Mouse (Mus musculus): ENCODE measurements at regions not wholly inside any gene's neighbourhood (a gene's known extent, or its start where the extent isn't known, plus 50 kb on each side); places are given as distances from the start of the nearest gene placed in this dataset.

DNA sequence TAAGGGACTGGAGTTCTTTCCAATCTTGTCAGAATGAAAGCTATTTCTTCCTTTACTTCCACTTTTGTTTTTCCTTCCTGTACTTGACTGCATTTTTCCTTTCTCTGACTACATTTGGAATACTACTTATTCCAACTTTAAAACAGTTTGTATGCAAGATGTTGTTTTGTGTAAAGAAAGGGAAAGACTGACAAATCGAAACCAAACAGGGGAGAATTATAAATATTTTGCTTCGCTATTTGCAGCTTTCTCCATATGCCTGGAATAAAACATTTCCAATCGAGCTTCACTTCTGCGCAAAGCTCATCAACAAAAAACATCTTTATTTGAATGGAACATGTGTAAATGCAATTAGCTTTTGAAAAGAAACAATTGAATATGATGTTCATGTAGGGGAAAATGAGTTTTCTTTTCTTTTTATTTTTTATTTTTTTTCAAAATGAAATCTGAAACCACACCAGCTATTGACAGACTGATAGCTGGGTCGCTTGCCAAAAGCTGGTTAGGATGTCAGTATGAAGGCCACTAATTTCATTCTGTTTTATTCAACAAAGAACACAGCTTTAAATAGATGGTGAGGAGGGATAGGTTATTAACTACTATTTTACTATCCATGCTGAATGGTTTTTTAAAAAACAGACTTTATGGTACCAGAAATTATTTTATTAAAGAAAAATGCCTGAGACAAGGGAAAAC, 102.7 kb downstream of the Rpl36a-ps1 start:
- H3K36me3 ChIP-seq (ENCODE audit: insufficient read depth, low read length): no peaks in the 10 kb centered on the region
- no peaks in the 10 kb centered on the region for H3K27me3 ChIP-seq (ENCODE audit: insufficient read depth, low read length)
- no peak overlapping the region for H3K4me3 ChIP-seq (replicated peaks; ENCODE audit: low read length)
- H3K9me3 ChIP-seq (ENCODE audit: low read length): no peaks in the 10 kb centered on the region
- H3K4me1 ChIP-seq (replicated peaks; ENCODE audit: low read depth, low read length): no peaks in the 10 kb centered on the region
- TF ChIP-seq NANOG (IDR thresholded peaks at IDR 0.05; ENCODE audit: borderline replicate concordance, low read length): no peak
- no peak for TF ChIP-seq CTCF (conservative IDR thresholded peaks at IDR 0.05; ENCODE audit: low read length)
- no peak for TF ChIP-seq POU5F1 (IDR thresholded peaks at IDR 0.05; ENCODE audit: borderline replicate concordance, low read length)

DNA sequence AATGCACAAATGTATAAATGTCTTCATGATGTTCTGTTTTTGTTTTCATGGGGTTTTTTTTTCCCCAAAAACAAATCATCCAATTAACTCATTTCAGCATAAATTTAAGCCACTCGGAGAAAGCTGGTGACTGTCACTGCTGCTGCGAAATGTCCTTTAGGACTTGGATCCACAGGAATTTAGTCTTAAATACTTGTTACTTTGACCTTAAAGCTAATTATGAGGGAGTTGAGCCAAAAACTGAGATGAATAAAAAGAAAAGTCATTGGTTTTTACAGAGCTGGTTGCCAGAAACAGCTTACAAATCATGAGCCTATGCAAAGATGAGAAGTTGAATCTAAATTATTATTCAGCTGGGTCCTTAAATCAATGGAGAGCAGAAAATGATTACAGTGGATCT, 106.5 kb downstream of the Rpl36a-ps1 start:
- no peak for TF ChIP-seq NANOG (IDR thresholded peaks at IDR 0.05; ENCODE audit: borderline replicate concordance, low read length)
- TF ChIP-seq POU5F1 (IDR thresholded peaks at IDR 0.05; ENCODE audit: borderline replicate concordance, low read length): no peak
- TF ChIP-seq CTCF (conservative IDR thresholded peaks at IDR 0.05; ENCODE audit: low read length): no peak
- no peak overlapping the region for H3K4me3 ChIP-seq (replicated peaks; ENCODE audit: low read length)
- no peaks in the 10 kb centered on the region for H3K9me3 ChIP-seq (ENCODE audit: low read length)
- H3K27me3 ChIP-seq (ENCODE audit: insufficient read depth, low read length): no peaks in the 10 kb centered on the region
- H3K4me1 ChIP-seq (replicated peaks; ENCODE audit: low read depth, low read length): no peaks in the 10 kb centered on the region
- H3K36me3 ChIP-seq (ENCODE audit: insufficient read depth, low read length): no peaks in the 10 kb centered on the region

DNA sequence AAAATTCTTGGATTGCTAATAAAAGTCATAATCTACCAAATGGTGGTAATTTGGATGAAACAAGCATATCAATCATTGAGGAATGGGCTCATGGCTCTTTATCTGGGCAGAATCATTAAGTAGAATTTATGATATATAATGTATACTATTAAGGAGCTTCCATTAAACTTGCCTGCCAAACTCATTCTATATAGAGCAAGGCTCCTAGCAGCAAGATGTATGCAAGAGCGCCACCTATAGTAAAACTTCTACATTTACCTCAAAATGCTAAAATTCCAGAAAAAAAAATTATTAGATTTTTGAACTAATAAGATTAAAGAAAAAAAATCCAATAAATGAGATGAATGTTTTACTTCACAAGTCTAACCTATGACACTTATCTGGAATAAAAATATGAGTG, 107.1 kb downstream of the Rpl36a-ps1 start:
- Histone ChIP-seq H3K4me3 (replicated peaks; ENCODE audit: low read length) (no peak overlapping the region), H3K4me1 (replicated peaks; ENCODE audit: low read depth, low read length) (no peaks in the 10 kb centered on the region), H3K27me3 (ENCODE audit: insufficient read depth, low read length) (no peaks in the 10 kb centered on the region), H3K9me3 (ENCODE audit: low read length) (no peaks in the 10 kb centered on the region), H3K36me3 (ENCODE audit: insufficient read depth, low read length) (no peaks in the 10 kb centered on the region)
- peak; percentile 39 for TF ChIP-seq CTCF (conservative IDR thresholded peaks at IDR 0.05; ENCODE audit: low read length)
- TF ChIP-seq NANOG (IDR thresholded peaks at IDR 0.05; ENCODE audit: borderline replicate concordance, low read length): no peak
- TF ChIP-seq POU5F1 (IDR thresholded peaks at IDR 0.05; ENCODE audit: borderline replicate concordance, low read length): no peak

DNA sequence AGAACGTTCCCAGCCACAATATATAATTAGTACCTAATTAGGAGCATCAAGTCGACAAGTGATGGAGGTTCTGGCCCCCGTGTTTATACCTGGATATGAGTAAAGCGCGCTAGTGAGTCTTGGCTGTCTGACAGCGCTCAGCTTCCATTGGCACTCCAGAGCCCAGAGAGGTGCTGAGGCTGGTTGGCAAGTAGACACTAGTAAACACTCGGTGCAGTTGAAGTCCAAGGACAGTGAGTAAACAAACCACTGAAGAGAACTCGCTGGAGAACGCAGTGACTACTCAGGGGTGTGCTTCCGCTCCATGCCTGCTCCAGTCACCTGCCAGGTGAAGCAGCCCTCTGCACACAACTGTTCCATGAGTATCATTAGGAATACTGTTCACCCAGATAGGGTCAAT, 111.5 kb downstream of the Rpl36a-ps1 start:
- H3K27me3 ChIP-seq (ENCODE audit: insufficient read depth, low read length): no peaks in the 10 kb centered on the region
- TF ChIP-seq POU5F1 (IDR thresholded peaks at IDR 0.05; ENCODE audit: borderline replicate concordance, low read length) (no peak), NANOG (IDR thresholded peaks at IDR 0.05; ENCODE audit: borderline replicate concordance, low read length) (no peak), CTCF (conservative IDR thresholded peaks at IDR 0.05; ENCODE audit: low read length) (no peak)
- no peaks in the 10 kb centered on the region for H3K4me1 ChIP-seq (replicated peaks; ENCODE audit: low read depth, low read length)
- no peak overlapping the region for H3K4me3 ChIP-seq (replicated peaks; ENCODE audit: low read length)
- H3K36me3 ChIP-seq (ENCODE audit: insufficient read depth, low read length): no peaks in the 10 kb centered on the region
- H3K9me3 ChIP-seq (ENCODE audit: low read length): no peaks in the 10 kb centered on the region

DNA sequence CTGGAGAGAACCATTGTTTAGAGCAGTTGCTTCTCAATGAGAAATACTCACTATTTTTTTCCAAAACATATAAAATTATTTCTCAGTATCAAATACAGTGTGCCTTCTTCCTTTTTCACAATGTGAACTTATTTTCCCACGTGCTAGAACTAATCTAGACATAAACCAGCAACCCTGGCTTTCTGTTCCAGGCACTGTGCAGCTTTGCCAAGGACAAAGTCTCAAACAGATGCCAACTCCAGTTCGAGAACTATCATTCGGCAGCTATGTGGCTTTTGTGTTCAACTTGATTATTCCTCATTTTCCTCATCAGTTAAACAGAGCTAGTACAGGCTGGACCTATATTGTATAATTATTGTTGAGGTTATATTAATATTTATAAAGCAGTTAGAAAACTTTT, 116.2 kb downstream of the Rpl36a-ps1 start:
- Histone ChIP-seq H3K9me3 (ENCODE audit: low read length) (no peaks in the 10 kb centered on the region), H3K4me1 (replicated peaks; ENCODE audit: low read depth, low read length) (no peaks in the 10 kb centered on the region), H3K36me3 (ENCODE audit: insufficient read depth, low read length) (no peaks in the 10 kb centered on the region), H3K27me3 (ENCODE audit: insufficient read depth, low read length) (no peaks in the 10 kb centered on the region), H3K4me3 (replicated peaks; ENCODE audit: low read length) (no peak overlapping the region)
- TF ChIP-seq CTCF (conservative IDR thresholded peaks at IDR 0.05; ENCODE audit: low read length) (no peak), NANOG (IDR thresholded peaks at IDR 0.05; ENCODE audit: borderline replicate concordance, low read length) (no peak), POU5F1 (IDR thresholded peaks at IDR 0.05; ENCODE audit: borderline replicate concordance, low read length) (no peak)

DNA sequence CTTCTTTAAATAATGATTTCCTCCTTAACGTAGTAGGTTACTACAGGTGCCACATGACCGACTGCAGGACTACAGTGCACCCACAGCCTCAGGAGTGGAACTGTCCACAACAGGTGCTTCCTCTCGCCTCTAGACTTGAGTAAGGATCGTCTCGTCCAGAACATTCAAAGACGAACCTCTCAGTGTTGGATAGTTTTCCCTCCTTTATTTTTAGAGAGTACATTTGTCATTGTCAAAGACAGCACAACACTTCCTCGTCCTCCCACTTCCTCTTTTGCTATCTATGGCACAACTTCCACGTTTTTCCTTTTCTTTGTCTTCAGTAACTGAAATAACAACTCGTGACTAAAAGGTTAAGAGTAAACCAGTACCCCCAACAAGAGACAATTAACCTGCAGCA, 120.7 kb downstream of the Rpl36a-ps1 start:
- H3K36me3 ChIP-seq (ENCODE audit: insufficient read depth, low read length): no peaks in the 10 kb centered on the region
- no peak for TF ChIP-seq CTCF (conservative IDR thresholded peaks at IDR 0.05; ENCODE audit: low read length)
- no peak for TF ChIP-seq POU5F1 (IDR thresholded peaks at IDR 0.05; ENCODE audit: borderline replicate concordance, low read length)
- no peak for TF ChIP-seq NANOG (IDR thresholded peaks at IDR 0.05; ENCODE audit: borderline replicate concordance, low read length)
- no peak overlapping the region for H3K4me3 ChIP-seq (replicated peaks; ENCODE audit: low read length)

DNA sequence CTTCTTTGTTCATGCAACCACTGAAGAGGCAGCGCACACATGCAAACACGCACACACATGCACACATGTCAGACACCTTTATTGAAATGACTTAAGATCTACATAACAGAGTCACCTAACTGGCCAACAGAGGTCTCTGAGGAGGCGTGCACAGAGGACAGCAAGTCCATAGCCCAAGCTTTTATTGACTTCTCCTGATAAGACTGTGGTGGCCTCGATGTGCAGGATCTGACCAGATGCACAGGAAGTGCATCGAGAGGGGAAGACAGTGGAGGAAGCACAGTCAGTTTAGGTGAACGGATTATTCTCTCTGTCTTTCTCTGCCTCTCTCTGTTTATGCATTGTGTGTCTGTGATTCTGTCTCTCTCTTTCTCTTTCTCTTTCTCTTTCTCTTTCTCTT, 124.2 kb downstream of the Rpl36a-ps1 start:
- TF ChIP-seq NANOG (IDR thresholded peaks at IDR 0.05; ENCODE audit: borderline replicate concordance, low read length) (no peak), CTCF (conservative IDR thresholded peaks at IDR 0.05; ENCODE audit: low read length) (no peak), POU5F1 (IDR thresholded peaks at IDR 0.05; ENCODE audit: borderline replicate concordance, low read length) (no peak)
- H3K4me3 ChIP-seq (replicated peaks; ENCODE audit: low read length): no peak overlapping the region
- no peaks in the 10 kb centered on the region for H3K36me3 ChIP-seq (ENCODE audit: insufficient read depth, low read length)
- H3K4me1 ChIP-seq (replicated peaks; ENCODE audit: low read depth, low read length): no peaks in the 10 kb centered on the region
- no peaks in the 10 kb centered on the region for H3K9me3 ChIP-seq (ENCODE audit: low read length)
- no peaks in the 10 kb centered on the region for H3K27me3 ChIP-seq (ENCODE audit: insufficient read depth, low read length)

More for the DNA sequence above, 120.7 kb downstream of the Rpl36a-ps1 start:
- no peaks in the 10 kb centered on the region for H3K27me3 ChIP-seq (ENCODE audit: insufficient read depth, low read length)
- no peaks in the 10 kb centered on the region for H3K4me1 ChIP-seq (replicated peaks; ENCODE audit: low read depth, low read length)
- no peaks in the 10 kb centered on the region for H3K9me3 ChIP-seq (ENCODE audit: low read length)

DNA sequence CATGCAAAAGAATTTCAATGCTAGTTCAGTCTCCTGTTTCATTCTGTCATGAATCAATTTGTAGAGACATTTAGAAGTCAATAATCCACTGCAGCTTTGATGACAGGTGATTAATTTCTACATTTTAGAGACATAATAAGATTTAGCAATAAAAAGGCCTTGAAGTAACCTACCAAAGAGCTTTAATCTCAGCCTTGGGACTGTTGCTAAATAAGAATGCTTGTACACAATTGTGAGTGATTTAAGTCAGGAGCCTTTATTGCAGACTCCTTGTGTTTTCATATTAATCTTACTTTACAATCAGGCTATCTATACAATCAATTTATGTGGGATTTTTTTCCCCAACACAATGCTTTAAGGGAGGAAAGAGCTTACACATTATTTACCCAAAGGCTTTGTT, 127.2 kb downstream of the Rpl36a-ps1 start:
- H3K4me1 ChIP-seq (replicated peaks; ENCODE audit: low read depth, low read length): no peaks in the 10 kb centered on the region
- no peaks in the 10 kb centered on the region for H3K27me3 ChIP-seq (ENCODE audit: insufficient read depth, low read length)
- H3K36me3 ChIP-seq (ENCODE audit: insufficient read depth, low read length): no peaks in the 10 kb centered on the region
- H3K4me3 ChIP-seq (replicated peaks; ENCODE audit: low read length): no peak overlapping the region
- H3K9me3 ChIP-seq (ENCODE audit: low read length): no peaks in the 10 kb centered on the region
- no peak for TF ChIP-seq POU5F1 (IDR thresholded peaks at IDR 0.05; ENCODE audit: borderline replicate concordance, low read length)
- TF ChIP-seq NANOG (IDR thresholded peaks at IDR 0.05; ENCODE audit: borderline replicate concordance, low read length): no peak
- TF ChIP-seq CTCF (conservative IDR thresholded peaks at IDR 0.05; ENCODE audit: low read length): no peak

DNA sequence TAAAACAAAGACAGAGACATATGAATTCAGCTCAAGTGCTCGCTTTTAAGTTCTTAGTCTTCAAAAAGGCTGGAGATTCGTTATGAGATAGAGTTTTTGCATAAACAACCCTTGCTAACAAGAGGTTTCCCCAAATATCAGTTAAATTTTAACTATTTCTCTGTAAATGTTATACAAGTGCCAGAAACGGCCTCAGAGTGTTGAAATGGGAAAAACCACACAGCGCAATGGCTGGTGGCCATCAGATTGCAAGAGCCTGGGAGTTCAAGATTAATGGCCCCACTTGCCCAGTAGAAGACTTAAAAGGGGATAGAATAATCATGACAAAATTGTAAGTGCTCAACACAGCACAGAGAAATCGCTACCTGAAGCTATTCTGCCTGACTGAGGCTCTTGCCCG, 130.1 kb downstream of the Rpl36a-ps1 start:
- Histone ChIP-seq H3K4me3 (replicated peaks; ENCODE audit: low read length) (no peak overlapping the region), H3K4me1 (replicated peaks; ENCODE audit: low read depth, low read length) (no peaks in the 10 kb centered on the region), H3K9me3 (ENCODE audit: low read length) (no peaks in the 10 kb centered on the region), H3K36me3 (ENCODE audit: insufficient read depth, low read length) (no peaks in the 10 kb centered on the region), H3K27me3 (ENCODE audit: insufficient read depth, low read length) (no peaks in the 10 kb centered on the region)
- no peak for TF ChIP-seq CTCF (conservative IDR thresholded peaks at IDR 0.05; ENCODE audit: low read length)
- TF ChIP-seq POU5F1 (IDR thresholded peaks at IDR 0.05; ENCODE audit: borderline replicate concordance, low read length): no peak
- no peak for TF ChIP-seq NANOG (IDR thresholded peaks at IDR 0.05; ENCODE audit: borderline replicate concordance, low read length)
